Mouse (Mus musculus) testis, adult 2 months (tissue): ENCODE results near the gene Trim31.

Experiments used
- CTCF ChIP-seq: fragments of 200-500 bp; IDR thresholded peaks from 2 replicates; pipeline ENCODE4 v1.5.1; 2012; ENCODE audit warnings: low read depth, mild to moderate bottlenecking, inconsistent platforms, low read length, moderate library complexity; ENCODE audit not compliant: control insufficient read depth, insufficient read depth, insufficient replicate concordance
- POLR2A ChIP-seq: fragments of 200-500 bp; IDR thresholded peaks from 2 replicates; pipeline ENCODE4 v1.6.1; 2012; ENCODE audit warnings: low read depth, mild to moderate bottlenecking, inconsistent platforms, low read length, moderate library complexity; ENCODE audit not compliant: control insufficient read depth

DNA sequence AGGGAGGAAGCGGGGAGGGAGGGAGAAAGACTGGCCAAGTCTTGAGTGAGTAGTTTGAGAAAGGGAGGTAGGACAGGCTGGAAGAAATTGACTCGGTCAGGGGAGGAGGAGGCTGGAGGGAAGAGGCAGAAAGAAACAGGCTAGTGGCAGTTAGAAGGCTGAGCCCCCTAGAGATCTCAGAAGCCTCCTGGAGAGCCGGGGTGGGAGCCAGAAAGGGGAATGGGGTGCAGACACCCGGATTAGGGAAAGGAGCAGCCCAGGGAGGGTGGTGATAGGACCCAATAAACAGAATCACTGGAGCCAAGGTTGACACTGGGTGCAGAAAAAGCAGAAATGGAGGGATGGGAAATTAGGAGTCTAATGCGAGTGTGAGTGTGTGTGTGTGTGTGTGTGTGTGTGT lies 45.8 kb downstream of the Trim31 start:
- TF ChIP-seq CTCF (no peak), POLR2A (no peak)
